Mouse (Mus musculus) C2C12 (cell line): ENCODE data around the gene Ly75.

Experiments used
- CEBPB ChIP-seq: IDR thresholded peaks from one replicate; pipeline ENCODE4 v1.6.1; 2011; ENCODE audit warnings: low read depth, mild to moderate bottlenecking, control low read depth, moderate library complexity
- CTCF ChIP-seq: IDR thresholded peaks from one replicate; pipeline ENCODE4 v1.5.1; 2011; ENCODE audit not compliant: control insufficient read depth, insufficient read depth, insufficient read length
- FOSL1 ChIP-seq: IDR thresholded peaks from one replicate; pipeline ENCODE4 v1.8.0; 2011; ENCODE audit warnings: mild to moderate bottlenecking, low read length; ENCODE audit not compliant: poor library complexity, insufficient read depth, severe bottlenecking
- MAX ChIP-seq: IDR thresholded peaks from one replicate; pipeline ENCODE4 v1.6.1; 2011; ENCODE audit warnings: mild to moderate bottlenecking, control low read depth
- MYOD1 ChIP-seq: IDR thresholded peaks from one replicate; pipeline ENCODE4 v1.6.1; 2011; ENCODE audit warnings: low read depth; ENCODE audit not compliant: control insufficient read depth, insufficient read length
- MYOG ChIP-seq: IDR thresholded peaks from one replicate; pipeline ENCODE4 v1.6.1; 2011; ENCODE audit not compliant: control insufficient read depth, insufficient read length; ENCODE audit errors: extremely low read depth
- USF1 ChIP-seq: IDR thresholded peaks from one replicate; pipeline ENCODE4 v1.6.1; 2011; ENCODE audit warnings: low read depth, mild to moderate bottlenecking, control low read depth, moderate library complexity

GRCm38 (mm10) chr2:60278627-60279026, 104.5 kb downstream of the Ly75 start:
- TF ChIP-seq CTCF (no peak), USF1 (no peak), MYOD1 (no peak), CEBPB (no peak), MAX (no peak), MYOG (no peak), FOSL1 (no peak)
